ENCODE assay signal across 23 mouse cellular contexts in genomic region chr1:53467325-53467670, GRCm38 (mm10).
DNase-seq lines count a peak whose midpoint lies in the region; ATAC-seq and TF ChIP-seq lines count a peak whose summit lies in the region.
"Had no signal": no experiment of that assay in that cellular context is flagged by ENCODE, and none has a peak within 500 bp of the region (broad histone marks: within the 10 kb centered on the region; RNA-seq: fewer than 3 reads in every experiment).

No protein-coding gene starts in this region.

- H3K9me3 ChIP-seq in hindbrain, embryonic 15.5 days: no peaks in the 10 kb centered on the region
- H3K9me3 ChIP-seq in hindbrain, embryonic 10.5 days: no peaks in the 10 kb centered on the region
- H3K9me3 ChIP-seq in midbrain, postnatal 0 days (ENCODE audit: low read length): no peaks in the 10 kb centered on the region
- H3K9me3 ChIP-seq in midbrain, embryonic 16.5 days (replicated peaks; ENCODE audit: control insufficient read depth, low read length, poor library complexity, severe bottlenecking): no peaks in the 10 kb centered on the region
- no peaks in the 10 kb centered on the region for H3K9me3 ChIP-seq in neural tube, embryonic 14.5 days (ENCODE audit: control insufficient read depth, low read length)
- no peaks in the 10 kb centered on the region for H3K9me3 ChIP-seq in neural tube, embryonic 15.5 days (replicated peaks)
- H3K9me3 ChIP-seq: embryonic facial prominence, embryonic 13.5 days; embryonic facial prominence, embryonic 15.5 days; forebrain, embryonic 10.5 days; forebrain, embryonic 12.5 days had no signal

- no peaks in the 10 kb centered on the region for H3K36me3 ChIP-seq in hindbrain, embryonic 15.5 days
- H3K36me3 ChIP-seq in hindbrain, embryonic 10.5 days: no peaks in the 10 kb centered on the region
- H3K36me3 ChIP-seq in midbrain, postnatal 0 days (ENCODE audit: insufficient read depth, low read length): no peaks in the 10 kb centered on the region
- H3K36me3 ChIP-seq in midbrain, embryonic 16.5 days (ENCODE audit: control insufficient read depth, insufficient read depth, low read length): no peaks in the 10 kb centered on the region
- no peaks in the 10 kb centered on the region for H3K36me3 ChIP-seq in neural tube, embryonic 14.5 days (ENCODE audit: control insufficient read depth, insufficient read depth, low read length)
- no peaks in the 10 kb centered on the region for H3K36me3 ChIP-seq in neural tube, embryonic 15.5 days
- H3K36me3 ChIP-seq: embryonic facial prominence, embryonic 13.5 days; embryonic facial prominence, embryonic 15.5 days; forebrain, embryonic 10.5 days; forebrain, embryonic 12.5 days had no signal

- H3K4me2 ChIP-seq in hindbrain, embryonic 15.5 days: no peak overlapping the region
- no peak overlapping the region for H3K4me2 ChIP-seq in midbrain, postnatal 0 days (ENCODE audit: low read depth, low read length, poor library complexity, severe bottlenecking)
- no peak overlapping the region for H3K4me2 ChIP-seq in midbrain, embryonic 16.5 days (ENCODE audit: low read length)
- H3K4me2 ChIP-seq in neural tube, embryonic 14.5 days (ENCODE audit: low read depth, low read length): no peak overlapping the region
- no peak overlapping the region for H3K4me2 ChIP-seq in neural tube, embryonic 15.5 days
- H3K4me2 ChIP-seq: embryonic facial prominence, embryonic 13.5 days; embryonic facial prominence, embryonic 15.5 days; forebrain, embryonic 12.5 days had no signal

- TF ChIP-seq CTCF in midbrain, postnatal 0 days (IDR thresholded peaks at IDR 0.05): no peak

- H3K4me1 ChIP-seq in hindbrain, embryonic 15.5 days (replicated peaks): no peaks in the 10 kb centered on the region
- H3K4me1 ChIP-seq in hindbrain, embryonic 10.5 days (replicated peaks): no peaks in the 10 kb centered on the region
- no peaks in the 10 kb centered on the region for H3K4me1 ChIP-seq in midbrain, postnatal 0 days (ENCODE audit: insufficient read depth, low read length)
- no peaks in the 10 kb centered on the region for H3K4me1 ChIP-seq in midbrain, embryonic 16.5 days (ENCODE audit: control insufficient read depth, insufficient read depth, low read length)
- H3K4me1 ChIP-seq in neural tube, embryonic 14.5 days (ENCODE audit: control insufficient read depth, insufficient read depth, low read length): no peaks in the 10 kb centered on the region
- 0 out of 2 replicates have a peak, but pooled peaks cover 5% of the 10 kb centered on the region for H3K4me1 ChIP-seq in neural tube, embryonic 15.5 days
- H3K4me1 ChIP-seq: embryonic facial prominence, embryonic 13.5 days; embryonic facial prominence, embryonic 15.5 days; forebrain, embryonic 10.5 days; forebrain, embryonic 12.5 days had no signal

- H3K9ac ChIP-seq in hindbrain, embryonic 15.5 days: no peak overlapping the region
- H3K9ac ChIP-seq in midbrain, postnatal 0 days (replicated peaks; ENCODE audit: low read length, poor library complexity, severe bottlenecking): no peak overlapping the region
- H3K9ac ChIP-seq in midbrain, embryonic 16.5 days (ENCODE audit: low read depth, low read length): no peak overlapping the region
- no peak overlapping the region for H3K9ac ChIP-seq in neural tube, embryonic 14.5 days (replicated peaks; ENCODE audit: low read depth, low read length)
- H3K9ac ChIP-seq in neural tube, embryonic 15.5 days (replicated peaks): no peak overlapping the region
- H3K9ac ChIP-seq: embryonic facial prominence, embryonic 13.5 days; embryonic facial prominence, embryonic 15.5 days; forebrain, embryonic 12.5 days had no signal

- DNase-seq in hindbrain, embryonic 10.5 days (ENCODE audit: low spot score): no peak
- DNase-seq in midbrain, postnatal 0 days (ENCODE audit: low spot score): no peak
- no peak for DNase-seq in thymus, postnatal 25 days
- DNase-seq: adrenal gland, adult 2 months; adrenal gland, postnatal 10 days; adrenal gland, postnatal 25 days; cerebellum, adult 11 months; cerebellum, adult 18-20 months; cerebellum, adult 8-10 months; cerebellum, adult 9-11 months; cerebellum, postnatal 14 days; cerebellum, postnatal 36 days; embryo, embryonic 11 days had no signal

- no peak overlapping the region for H3K4me3 ChIP-seq in hindbrain, embryonic 15.5 days
- H3K4me3 ChIP-seq in hindbrain, embryonic 10.5 days: no peak overlapping the region
- H3K4me3 ChIP-seq in midbrain, postnatal 0 days (ENCODE audit: low read depth, low read length): no peak overlapping the region
- no peak overlapping the region for H3K4me3 ChIP-seq in midbrain, embryonic 16.5 days (ENCODE audit: low read depth, low read length)
- no peak overlapping the region for H3K4me3 ChIP-seq in neural tube, embryonic 14.5 days (ENCODE audit: low read depth, low read length)
- no peak overlapping the region for H3K4me3 ChIP-seq in neural tube, embryonic 15.5 days (replicated peaks)
- H3K4me3 ChIP-seq: embryonic facial prominence, embryonic 13.5 days; embryonic facial prominence, embryonic 15.5 days; erythroblast, embryonic 14.5 days; forebrain, embryonic 10.5 days; forebrain, embryonic 12.5 days had no signal

- peak; percentile 63; the same call in 1 of the 2 replicates for ATAC-seq in hindbrain, embryonic 15.5 days (ENCODE audit: low FRiP score, low read depth)
- 0 out of 2 replicates have a peak, but pooled peaks have one; percentile 27 for ATAC-seq in midbrain, postnatal 0 days (ENCODE audit: low FRiP score)
- no peak for ATAC-seq in midbrain, embryonic 16.5 days
- peak; percentile 29; the same call in 1 of the 2 replicates for ATAC-seq in neural tube, embryonic 14.5 days (ENCODE audit: low read depth)
- peak; percentile 68 for ATAC-seq in neural tube, embryonic 15.5 days (ENCODE audit: low FRiP score)
- ATAC-seq: forebrain, embryonic 14.5 days had no signal

- no peak overlapping the region for H3K27ac ChIP-seq in hindbrain, embryonic 15.5 days (replicated peaks)
- H3K27ac ChIP-seq in hindbrain, embryonic 10.5 days: no peak overlapping the region
- H3K27ac ChIP-seq in midbrain, postnatal 0 days (ENCODE audit: low read depth, low read length): no peak overlapping the region
- no peak overlapping the region for H3K27ac ChIP-seq in midbrain, embryonic 16.5 days (ENCODE audit: low read length)
- H3K27ac ChIP-seq in neural tube, embryonic 14.5 days (ENCODE audit: low read depth, low read length): no peak overlapping the region
- H3K27ac ChIP-seq in neural tube, embryonic 15.5 days (replicated peaks): peak overlapping the region; percentile 66
- H3K27ac ChIP-seq: embryonic facial prominence, embryonic 13.5 days; embryonic facial prominence, embryonic 15.5 days; forebrain, embryonic 10.5 days; forebrain, embryonic 12.5 days had no signal

- WGBS in hindbrain, embryonic 15.5 days: 73% methylated on average over 2 of the region's 2 CpGs
- WGBS in hindbrain, embryonic 10.5 days: 86% methylated on average over 2 of the region's 2 CpGs
- WGBS in midbrain, postnatal 0 days: 73% methylated on average over 2 of the region's 2 CpGs
- WGBS in midbrain, embryonic 16.5 days: 76% methylated on average over 2 of the region's 2 CpGs
- WGBS in neural tube, embryonic 14.5 days: 70% methylated on average over 2 of the region's 2 CpGs
- WGBS in neural tube, embryonic 15.5 days: 49% methylated on average over 2 of the region's 2 CpGs

- H3K27me3 ChIP-seq in hindbrain, embryonic 15.5 days: no peaks in the 10 kb centered on the region
- H3K27me3 ChIP-seq in hindbrain, embryonic 10.5 days (ENCODE audit: insufficient read depth, poor library complexity, severe bottlenecking): no peaks in the 10 kb centered on the region
- no peaks in the 10 kb centered on the region for H3K27me3 ChIP-seq in midbrain, postnatal 0 days (ENCODE audit: insufficient read depth, low read length)
- no peaks in the 10 kb centered on the region for H3K27me3 ChIP-seq in midbrain, embryonic 16.5 days (ENCODE audit: control insufficient read depth, insufficient read depth, low read depth, low read length)
- no peaks in the 10 kb centered on the region for H3K27me3 ChIP-seq in neural tube, embryonic 14.5 days (ENCODE audit: control insufficient read depth, insufficient read depth, low read length)
- H3K27me3 ChIP-seq in neural tube, embryonic 15.5 days (replicated peaks): no peaks in the 10 kb centered on the region
- H3K27me3 ChIP-seq: embryonic facial prominence, embryonic 13.5 days; embryonic facial prominence, embryonic 15.5 days; forebrain, embryonic 12.5 days had no signal
